Mouse (Mus musculus) spleen, adult 2 months (tissue): ENCODE results near the gene Arntl. TPM values are rescaled to one million over a fixed set of nuclear protein-coding genes. Genes with fewer than 3 reads are reported as not detected.

ENCODE experiments used
- DNase-seq, 2 experiments: peaks; one replicate each; pipeline versions ENCODE4 v3.0.0 to v3.0.0-alpha.2; 2012 to 2021; ENCODE audit warnings: low spot score in 2 of 2, low read depth in 1 of 2
- H3K27ac ChIP-seq: fragments of 200-500 bp; 2 replicates; pipeline ENCODE4 v1.5.1; 2012; ENCODE audit warnings: low read length, inconsistent platforms; ENCODE audit not compliant: insufficient read depth
- H3K27me3 ChIP-seq: fragments of 200-500 bp; 2 replicates; pipeline ENCODE4 v1.6.1; 2012; ENCODE audit warnings: mild to moderate bottlenecking, moderate library complexity, low read length, inconsistent platforms; ENCODE audit not compliant: control insufficient read depth, insufficient read depth
- H3K36me3 ChIP-seq: fragments of 200-500 bp; 2 replicates; pipeline ENCODE4 v1.6.1; 2012; ENCODE audit warnings: mild to moderate bottlenecking, low read length, inconsistent platforms; ENCODE audit not compliant: control insufficient read depth, insufficient read depth
- H3K4me1 ChIP-seq: fragments of 200-500 bp; 2 replicates; pipeline ENCODE4 v1.6.1; 2011; ENCODE audit warnings: inconsistent platforms; ENCODE audit not compliant: control insufficient read depth, insufficient read depth, insufficient read length
- H3K4me3 ChIP-seq: fragments of 200-500 bp; 2 replicates; pipeline ENCODE4 v1.5.1; 2011; ENCODE audit warnings: mild to moderate bottlenecking, inconsistent platforms; ENCODE audit not compliant: insufficient read depth, insufficient read length; ENCODE audit errors: extremely low read depth
- CTCF ChIP-seq: fragments of 200-500 bp; IDR thresholded peaks from 2 replicates; pipeline ENCODE4 v1.5.1; 2011; ENCODE audit warnings: mild to moderate bottlenecking, inconsistent platforms; ENCODE audit not compliant: insufficient read depth, insufficient read length, insufficient replicate concordance; ENCODE audit errors: extremely low read depth
- POLR2A ChIP-seq: fragments of 200-500 bp; IDR thresholded peaks from 2 replicates; pipeline ENCODE4 v1.6.1; 2011; ENCODE audit warnings: low read depth, low read length, inconsistent platforms
- WGBS: fragments of 180-500 bp; shearing (Covaris S2); methylation state at CpG from one replicate; pipeline ENCODE4 v1.1.7; 2018; 5-methylcytosine and 5-hydroxymethylcytosine counted together
- polyA plus RNA-seq: library from polyadenylated mRNA; depleted of rRNA; stranded (reverse); fragments of >200 nt; gene quantifications from 2 replicates; pipeline ENCODE4 v1.2.3, GENCODE M21; 2012

Arntl gene
- polyA plus RNA-seq, 1 experiment, result 6.3 TPM

DNA sequence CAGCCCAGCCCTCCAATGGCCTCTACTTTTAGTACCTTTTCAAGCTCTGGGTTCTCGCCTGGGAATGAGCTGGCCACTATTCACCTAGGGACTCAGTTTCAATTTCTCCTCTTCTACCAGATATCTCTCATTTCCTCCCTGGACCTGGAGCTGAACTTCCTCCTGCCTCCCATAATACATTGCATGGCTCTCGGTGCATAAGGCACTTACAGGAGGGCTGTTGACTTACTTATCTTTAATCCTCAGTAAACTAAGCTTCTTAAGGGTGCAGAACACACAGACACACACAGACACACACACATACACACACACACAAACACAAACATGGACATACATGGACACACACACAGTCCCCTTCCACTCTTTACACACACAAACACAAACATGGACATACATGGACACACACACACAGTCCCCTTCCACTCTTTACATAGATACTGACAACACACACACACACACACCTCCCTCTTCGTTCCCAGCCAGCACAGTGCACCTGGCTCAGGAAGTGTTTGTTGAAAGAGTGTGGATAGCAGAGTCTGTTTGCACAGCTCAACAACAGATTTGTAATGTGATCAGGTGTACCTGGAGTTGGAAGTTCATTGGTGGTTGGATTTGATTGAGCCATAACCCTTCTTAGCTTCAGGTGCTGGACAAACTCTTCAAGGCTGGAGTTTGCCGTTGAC lies 32.3 kb downstream of the Arntl start:
- Histone ChIP-seq H3K4me1 (peaks cover 29% of the 10 kb centered on the region; the same call in 1 of the 2 replicates), H3K27ac (no peak overlapping the region), H3K27me3 (no peaks in the 10 kb centered on the region), H3K36me3 (no peaks in the 10 kb centered on the region), H3K4me3 (no peak overlapping the region)
- WGBS, result 66% methylated on average over 4 of the region's 4 CpGs
- TF ChIP-seq CTCF, result no peak
- no peak for TF ChIP-seq POLR2A
- DNase-seq, result no peak

DNA sequence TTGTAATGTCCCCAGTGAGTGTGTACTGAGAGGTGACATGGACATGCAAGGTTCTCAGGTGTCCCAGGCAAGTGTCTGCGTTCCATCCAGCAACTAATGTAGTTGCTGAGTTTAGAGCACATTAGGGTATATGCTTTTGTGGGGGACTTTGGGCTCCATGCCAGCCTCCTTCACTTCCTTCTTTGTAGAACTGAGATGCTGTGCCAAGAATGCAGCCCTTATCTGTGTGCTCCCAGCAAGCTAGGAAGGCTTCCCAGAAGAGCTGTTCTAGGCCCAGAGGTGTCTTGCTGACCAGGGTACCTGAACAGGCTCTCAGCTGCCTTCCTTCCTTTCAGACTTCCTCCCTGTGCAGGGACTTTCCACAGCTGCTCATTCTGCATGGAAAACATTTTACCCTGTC lies 33.2 kb downstream of the Arntl start:
- H3K4me1 ChIP-seq, result peaks cover 29% of the 10 kb centered on the region; the same call in 1 of the 2 replicates
- DNase-seq, result no peak
- no peaks in the 10 kb centered on the region for H3K36me3 ChIP-seq
- TF ChIP-seq POLR2A (no peak), CTCF (no peak)
- no peaks in the 10 kb centered on the region for H3K27me3 ChIP-seq
- H3K27ac ChIP-seq, result no peak overlapping the region
- WGBS, result 42% methylated on average over 1 of the region's 1 CpGs
- H3K4me3 ChIP-seq, result no peak overlapping the region

DNA sequence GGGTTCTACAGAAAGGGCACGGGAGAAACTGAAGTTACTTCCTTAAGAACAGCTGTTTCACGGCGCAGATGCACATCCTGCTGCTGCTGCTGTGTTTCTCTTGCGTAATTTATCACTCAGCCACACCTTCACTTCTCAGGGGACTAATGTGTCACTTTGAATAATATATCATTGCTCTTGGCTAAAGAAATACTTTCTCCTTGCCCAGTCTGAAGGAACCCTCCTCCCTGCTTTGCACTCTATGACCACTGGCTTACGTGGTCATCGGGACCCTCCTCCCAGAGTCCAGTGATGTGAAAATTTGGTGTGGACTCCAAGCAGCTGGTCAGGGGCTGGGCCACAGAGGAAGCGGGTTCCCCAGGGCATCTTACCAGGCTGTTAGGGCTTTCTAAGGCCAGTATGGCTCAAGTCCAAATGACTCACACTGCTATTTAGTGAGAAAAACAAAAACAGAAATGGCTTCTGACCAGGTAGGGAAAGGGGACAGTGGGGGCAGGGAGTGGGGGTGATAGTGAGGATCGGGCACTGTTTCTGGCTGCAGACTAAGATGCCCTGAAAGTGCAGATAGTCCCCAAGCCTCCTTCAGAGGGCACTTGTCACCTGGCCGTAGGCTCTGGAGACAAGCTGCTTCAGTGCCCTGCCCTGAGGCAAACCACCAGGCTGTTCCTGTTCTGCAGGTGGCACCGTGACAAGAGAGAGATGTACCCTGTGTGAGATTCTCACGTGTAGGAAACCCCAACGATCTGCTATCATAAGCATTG lies 34.8 kb downstream of the Arntl start:
- peaks cover 29% of the 10 kb centered on the region; the same call in 1 of the 2 replicates for H3K4me1 ChIP-seq
- no peaks in the 10 kb centered on the region for H3K36me3 ChIP-seq
- WGBS, result 15% methylated on average over 12 of the region's 12 CpGs
- H3K27me3 ChIP-seq, result no peaks in the 10 kb centered on the region
- TF ChIP-seq CTCF (no peak), POLR2A (no peak)
- no peak overlapping the region for H3K4me3 ChIP-seq
- DNase-seq, result peak in 1 of 2 experiments; percentile 29
- peak overlapping the region; percentile 20; the same call in 1 of the 2 replicates for H3K27ac ChIP-seq

DNA sequence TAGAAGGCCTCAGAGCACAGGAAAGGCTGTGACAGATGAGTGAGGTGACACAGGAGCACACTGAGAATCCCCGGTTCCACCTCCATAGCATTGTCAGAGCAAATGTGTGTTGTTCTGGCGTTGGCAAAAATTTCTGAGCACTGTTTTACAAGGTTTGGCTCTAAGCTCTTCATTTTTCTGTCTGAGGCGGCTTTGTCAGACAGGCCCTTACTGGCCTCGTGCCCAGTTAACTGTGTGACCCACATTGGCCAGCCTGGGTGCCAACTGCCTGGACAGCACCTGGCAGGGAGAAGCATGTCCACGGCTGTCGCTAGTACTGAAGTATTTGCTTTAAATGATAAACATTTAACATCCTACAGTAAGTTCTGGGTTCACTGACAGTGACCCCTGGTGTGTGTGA lies 35.4 kb downstream of the Arntl start:
- Histone ChIP-seq H3K4me1 (peaks cover 29% of the 10 kb centered on the region; the same call in 1 of the 2 replicates), H3K36me3 (no peaks in the 10 kb centered on the region), H3K27ac (no peak overlapping the region), H3K4me3 (no peak overlapping the region), H3K27me3 (no peaks in the 10 kb centered on the region)
- TF ChIP-seq POLR2A (no peak), CTCF (no peak)
- WGBS, result 64% methylated on average over 6 of the region's 6 CpGs
- DNase-seq, result no peak

DNA sequence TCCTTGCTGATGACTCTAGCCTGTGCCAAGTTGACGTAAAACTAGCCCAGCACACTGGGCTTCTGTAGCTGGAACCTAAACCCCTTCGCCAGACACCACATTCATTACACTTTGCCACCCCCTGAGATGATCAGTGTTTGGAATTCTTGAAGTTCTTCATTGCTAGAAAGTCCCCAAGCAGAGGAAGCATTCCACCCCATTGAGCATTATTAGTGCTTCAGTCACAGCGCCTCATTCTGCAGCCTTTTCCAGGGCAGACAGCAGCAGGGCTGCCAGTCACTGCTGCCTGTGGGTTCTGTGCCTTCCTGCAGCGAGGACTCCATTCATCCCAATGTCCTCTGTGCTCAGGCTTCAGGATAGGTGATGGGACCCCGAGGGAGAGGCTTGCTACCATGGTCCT lies 37.9 kb downstream of the Arntl start:
- Histone ChIP-seq H3K4me3 (no peak overlapping the region), H3K27me3 (no peaks in the 10 kb centered on the region), H3K36me3 (no peaks in the 10 kb centered on the region), H3K4me1 (peaks cover 23% of the 10 kb centered on the region; the same call in 1 of the 2 replicates), H3K27ac (no peak overlapping the region)
- DNase-seq, result no peak
- TF ChIP-seq POLR2A (no peak), CTCF (no peak)
- 92% methylated on average over 5 of the region's 5 CpGs for WGBS

DNA sequence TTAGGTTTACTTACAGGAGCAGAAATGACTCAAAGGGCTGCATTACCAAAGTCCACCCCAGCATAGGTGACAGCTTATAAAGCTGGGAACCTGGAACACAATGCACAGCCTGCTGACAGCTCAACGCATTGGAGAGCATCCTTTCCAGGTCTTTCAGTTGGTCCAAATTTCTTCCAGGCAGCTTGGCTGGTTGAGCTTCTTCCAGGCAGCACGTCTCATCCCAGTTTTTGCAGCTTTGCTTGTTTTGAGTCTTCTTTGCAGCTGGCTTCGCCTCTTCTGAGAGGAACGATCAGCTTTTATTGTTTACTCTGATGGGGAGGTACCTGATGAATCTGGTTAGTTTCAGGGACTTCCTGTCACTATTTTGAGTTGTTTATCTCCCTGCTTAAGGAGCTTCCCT lies 39.2 kb downstream of the Arntl start:
- no peak overlapping the region for H3K27ac ChIP-seq
- DNase-seq, result no peak
- no peaks in the 10 kb centered on the region for H3K27me3 ChIP-seq
- no peak overlapping the region for H3K4me3 ChIP-seq
- no peaks in the 10 kb centered on the region for H3K36me3 ChIP-seq
- WGBS, result 87% methylated on average over 4 of the region's 4 CpGs
- TF ChIP-seq POLR2A, result no peak
- no peak for TF ChIP-seq CTCF
- peaks cover 14% of the 10 kb centered on the region; the same call in 1 of the 2 replicates for H3K4me1 ChIP-seq
